15 mouse cellular contexts compared by ENCODE assay signal in the genomic region with DNA sequence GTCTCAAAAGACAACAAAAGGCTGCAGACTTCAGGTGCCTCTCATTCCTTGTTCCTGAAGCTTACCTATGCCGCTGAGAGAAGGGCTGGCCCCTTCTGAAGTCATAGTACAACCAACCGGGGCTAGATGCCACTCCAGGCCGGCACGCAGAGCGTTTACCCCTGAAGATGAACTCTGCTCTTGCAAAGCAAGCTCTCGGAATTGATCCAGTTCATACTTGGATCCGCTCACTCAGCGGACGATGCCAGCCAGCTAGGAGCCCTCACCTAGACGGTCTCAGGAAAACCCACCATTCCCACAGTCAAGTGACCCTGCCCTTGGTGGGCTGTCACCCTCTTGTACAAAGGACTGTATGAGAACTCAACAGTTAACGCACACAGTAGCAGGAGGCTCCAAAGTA. TPM values are rescaled to one million over a fixed set of nuclear protein-coding genes. Genes with fewer than 3 reads are reported as not detected.
DNase-seq lines count a peak whose midpoint lies in the region; ATAC-seq and TF ChIP-seq lines count a peak whose summit lies in the region.
"Had no signal": no experiment of that assay in that cellular context is flagged by ENCODE, and none has a peak within 500 bp of the region (broad histone marks: within the 10 kb centered on the region; RNA-seq: fewer than 3 reads in every experiment).

No protein-coding gene starts in this region.

- peaks cover 28% of the 10 kb centered on the region for H3K4me1 ChIP-seq in lung, postnatal 0 days (ENCODE audit: insufficient read depth, low read depth, low read length)
- H3K4me1 ChIP-seq in stomach, postnatal 0 days (replicated peaks; ENCODE audit: control insufficient read depth, insufficient read depth): peaks cover 6% of the 10 kb centered on the region; the same call in 1 of the 2 replicates

- no peak for TF ChIP-seq CTCF in lung, postnatal 0 days (IDR thresholded peaks at IDR 0.05)
- TF ChIP-seq CTCF in stomach, postnatal 0 days (IDR thresholded peaks at IDR 0.05; ENCODE audit: low read depth): no peak

- no peaks in the 10 kb centered on the region for H3K27me3 ChIP-seq in lung, postnatal 0 days (replicated peaks; ENCODE audit: insufficient read depth, low read length)
- H3K27me3 ChIP-seq in stomach, postnatal 0 days (ENCODE audit: control insufficient read depth, insufficient read depth, low read length): no peaks in the 10 kb centered on the region
- H3K27me3 ChIP-seq: limb, embryonic 12.5 days had no signal

- peak overlapping the region; percentile 33; the same call in 1 of the 2 replicates for H3K27ac ChIP-seq in lung, postnatal 0 days (ENCODE audit: low read length)
- no peak overlapping the region for H3K27ac ChIP-seq in stomach, postnatal 0 days (replicated peaks)
- H3K27ac ChIP-seq: limb, embryonic 12.5 days had no signal

- 73% methylated on average over 11 of the region's 11 CpGs for WGBS in lung, postnatal 0 days
- 75% methylated on average over 11 of the region's 11 CpGs for WGBS in stomach, postnatal 0 days

- no peaks in the 10 kb centered on the region for H3K36me3 ChIP-seq in lung, postnatal 0 days (ENCODE audit: insufficient read depth, low read length)
- H3K36me3 ChIP-seq in stomach, postnatal 0 days (ENCODE audit: control insufficient read depth, insufficient read depth, low read length): no peaks in the 10 kb centered on the region

- ATAC-seq in lung, postnatal 0 days: no peak
- ATAC-seq in stomach, postnatal 0 days (ENCODE audit: low FRiP score, low TSS enrichment): no peak
- ATAC-seq: activated CD4-positive, CD25-positive, alpha-beta regulatory T cell, adult 4 months; hindbrain, embryonic 16.5 days had no signal

- no peak overlapping the region for H3K4me2 ChIP-seq in lung, postnatal 0 days (replicated peaks; ENCODE audit: low read depth, low read length)
- H3K4me2 ChIP-seq in stomach, postnatal 0 days (replicated peaks; ENCODE audit: low read depth): no peak overlapping the region
- H3K4me2 ChIP-seq: limb, embryonic 12.5 days had no signal

- TF ChIP-seq EP300 in lung, postnatal 0 days (IDR thresholded peaks at IDR 0.05): no peak
- TF ChIP-seq EP300 in stomach, postnatal 0 days (optimal IDR thresholded peaks at IDR 0.05): no peak

- peak; percentile 42 for DNase-seq in adrenal gland, postnatal 14 days
- no peak for DNase-seq in adrenal gland, postnatal 25 days
- no peak for DNase-seq in lung, postnatal 0 days (ENCODE audit: low spot score)
- no peak for DNase-seq in lung, postnatal 14 days
- peak; percentile 77 to 86 for DNase-seq in kidney, postnatal 36 days
- DNase-seq in stomach, postnatal 0 days (ENCODE audit: low spot score): no peak
- DNase-seq in gastrocnemius, postnatal 25 days: no peak
- DNase-seq in embryo, embryonic 11 days: no peak
- DNase-seq: layer of hippocampus, adult 9-11 months; spleen, adult 18-20 months; thymus, adult 18-20 months had no signal

- H3K9me3 ChIP-seq in lung, postnatal 0 days (ENCODE audit: low read length): no peaks in the 10 kb centered on the region
- H3K9me3 ChIP-seq in stomach, postnatal 0 days (ENCODE audit: control insufficient read depth, low read length): no peaks in the 10 kb centered on the region

- H3K4me3 ChIP-seq in lung, postnatal 0 days (ENCODE audit: low read depth, low read length): no peak overlapping the region
- no peak overlapping the region for H3K4me3 ChIP-seq in stomach, postnatal 0 days (ENCODE audit: low read depth, low read length)
- H3K4me3 ChIP-seq: erythroblast, embryonic 14.5 days; limb, embryonic 12.5 days had no signal

- no peak overlapping the region for H3K9ac ChIP-seq in lung, postnatal 0 days (replicated peaks; ENCODE audit: low read depth)
- H3K9ac ChIP-seq in stomach, postnatal 0 days (ENCODE audit: low read length): peak overlapping the region; percentile 41; the same call in 1 of the 2 replicates
- H3K9ac ChIP-seq: limb, embryonic 12.5 days had no signal

RNA-seq across cellular contexts. Expression of gene Clic4, which starts 26.8 kb away (rescaled TPM):
- 95.7 and 116 TPM in 2 replicates for total RNA-seq in adrenal gland, postnatal 14 days (2021)
- total RNA-seq in adrenal gland, postnatal 25 days (2021): 65.5 and 72.8 TPM in 2 replicates
- polyA plus RNA-seq in lung, postnatal 0 days (2015; fragmentation: Nextera tagmentation; extraction: Ambion mirVana): 205 and 211 TPM in 2 replicates
- polyA plus RNA-seq in stomach, postnatal 0 days (2015; fragmentation: Nextera tagmentation; extraction: Ambion mirVana): 69.2 and 73.6 TPM in 2 replicates
- total RNA-seq in gastrocnemius, postnatal 25 days (2021): 10 to 100 TPM; 28.6 to 38.0 TPM

Comparison
In these comparisons a context has a peak if more than half of its experiments do, and no peak if none do; other contexts are left out.
1. DNase-seq: peak in adrenal gland, postnatal 14 days (single experiment) and kidney, postnatal 36 days (2 of 2); none in adrenal gland, postnatal 25 days (single experiment), lung, postnatal 0 days (single experiment), lung, postnatal 14 days (single experiment), stomach, postnatal 0 days (single experiment), gastrocnemius, postnatal 25 days (single experiment) and embryo, embryonic 11 days (single experiment).